Mouse (Mus musculus) regulatory T cell (primary cell): ENCODE results near the gene Gm7903.
"Not testable (repeated sequence)": the region's sequence is repeated elsewhere in the genome, so short reads cannot be mapped to it uniquely, and the experiment has no call there.

Experiments used
- in situ Hi-C: fragments of 300-600 bp; cut with MboI, MseI; formaldehyde crosslinking; loops from one replicate; pipeline ENCODE4 v1.15.1; 2025; ENCODE audit warnings: high pct_unique_total_duplicates

Gm7903 gene

GRCm38 (mm10) chrX:135433535-135433934 lies at the start of gene Gm7903:
Gene Gm7903 (plus strand): TSS chrX:135433835.
- in situ Hi-C loops: not testable (repeated sequence)

GRCm38 (mm10) chrX:135403578-135403977 lies 30.1 kb upstream of the Gm7903 start:
- in situ Hi-C loops: loop anchor here (25.0 kb wide), 1 partner anchor 184 kb away; the partner anchor contains the start of gene Nxf7

GRCm38 (mm10) chrX:135421203-135421602 lies 12.4 kb upstream of the Gm7903 start:
- in situ Hi-C loops: loop anchor here (25.0 kb wide), 1 partner anchor 166 kb away; the partner anchor contains the start of gene Nxf7

GRCm38 (mm10) chrX:135421824-135422223 lies 11.8 kb upstream of the Gm7903 start:
- in situ Hi-C loops: loop anchor here (25.0 kb wide), 1 partner anchor 165 kb away; the partner anchor contains the start of gene Nxf7

GRCm38 (mm10) chrX:135422473-135422872 lies 11.2 kb upstream of the Gm7903 start:
- in situ Hi-C loops: loop anchor here (25.0 kb wide), 1 partner anchor 165 kb away; the partner anchor contains the start of gene Nxf7

GRCm38 (mm10) chrX:135464160-135464559 lies 30.5 kb downstream of the Gm7903 start:
- in situ Hi-C loops: not testable (repeated sequence)

GRCm38 (mm10) chrX:135481902-135482301 lies 48.3 kb downstream of the Gm7903 start:
- in situ Hi-C loops: loop anchor here (10.0 kb wide), 1 partner anchor 287 kb away; no protein-coding TSS in a partner anchor

- in situ Hi-C loops: loop anchor here (10.0 kb wide), 1 partner anchor 288 kb away; no protein-coding TSS in a partner anchor
Observed at GRCm38 (mm10) chrX:135483183-135483582, 49.5 kb downstream of the Gm7903 start.
